ENCODE assay signal across 9 mouse cellular contexts in genomic region chr6:144264320-144264915, GRCm38 (mm10).
DNase-seq lines count a peak whose midpoint lies in the region; ATAC-seq and TF ChIP-seq lines count a peak whose summit lies in the region.
"Had no signal": no experiment of that assay in that cellular context is flagged by ENCODE, and none has a peak within 500 bp of the region (broad histone marks: within the 10 kb centered on the region; RNA-seq: fewer than 3 reads in every experiment).

No protein-coding gene starts in this region.

- no peaks in the 10 kb centered on the region for H3K9me3 ChIP-seq in forebrain, embryonic 11.5 days (ENCODE audit: control insufficient read depth, low read length)
- no peaks in the 10 kb centered on the region for H3K9me3 ChIP-seq in forebrain, postnatal 0 days (ENCODE audit: low read length)
- H3K9me3 ChIP-seq in embryonic facial prominence, embryonic 10.5 days: no peaks in the 10 kb centered on the region
- H3K9me3 ChIP-seq in intestine, embryonic 15.5 days: no peaks in the 10 kb centered on the region
- H3K9me3 ChIP-seq: liver, embryonic 15.5 days had no signal

- H3K4me3 ChIP-seq in forebrain, embryonic 11.5 days (ENCODE audit: low read depth, low read length): no peak overlapping the region
- H3K4me3 ChIP-seq in forebrain, postnatal 0 days (ENCODE audit: low read depth, low read length): no peak overlapping the region
- peak overlapping the region; percentile 16 for H3K4me3 ChIP-seq in embryonic facial prominence, embryonic 10.5 days
- H3K4me3 ChIP-seq in intestine, embryonic 15.5 days (replicated peaks): no peak overlapping the region
- H3K4me3 ChIP-seq: liver, embryonic 15.5 days had no signal

- H3K36me3 ChIP-seq in forebrain, embryonic 11.5 days (ENCODE audit: control insufficient read depth, insufficient read depth, low read length): no peaks in the 10 kb centered on the region
- no peaks in the 10 kb centered on the region for H3K36me3 ChIP-seq in forebrain, postnatal 0 days (ENCODE audit: insufficient read depth)
- no peaks in the 10 kb centered on the region for H3K36me3 ChIP-seq in embryonic facial prominence, embryonic 10.5 days (replicated peaks)
- no peaks in the 10 kb centered on the region for H3K36me3 ChIP-seq in intestine, embryonic 15.5 days
- H3K36me3 ChIP-seq: liver, embryonic 15.5 days had no signal

- TF ChIP-seq CTCF in forebrain, postnatal 0 days (IDR thresholded peaks at IDR 0.05; ENCODE audit: low read depth): no peak

- 0 out of 2 replicates have a peak overlapping the region, but pooled peaks have one; percentile 8 for H3K4me2 ChIP-seq in forebrain, embryonic 11.5 days (ENCODE audit: low read depth, low read length, severe bottlenecking)
- H3K4me2 ChIP-seq in forebrain, postnatal 0 days (ENCODE audit: low read depth): no peak overlapping the region
- H3K4me2 ChIP-seq in intestine, embryonic 15.5 days (replicated peaks): no peak overlapping the region
- H3K4me2 ChIP-seq: liver, embryonic 15.5 days had no signal

- no peak for ATAC-seq in forebrain, embryonic 11.5 days (replicated peaks; ENCODE audit: low FRiP score)
- no peak for ATAC-seq in forebrain, postnatal 0 days
- ATAC-seq in intestine, embryonic 15.5 days: peak; percentile 53

- peak overlapping the region; percentile 29; the same call in 1 of the 2 replicates for H3K9ac ChIP-seq in forebrain, embryonic 11.5 days (ENCODE audit: low read length)
- no peak overlapping the region for H3K9ac ChIP-seq in forebrain, postnatal 0 days
- no peak overlapping the region for H3K9ac ChIP-seq in intestine, embryonic 15.5 days
- H3K9ac ChIP-seq: liver, embryonic 15.5 days had no signal

- DNase-seq in forebrain, embryonic 11.5 days (ENCODE audit: low spot score): peak; percentile 70
- no peak for DNase-seq in forebrain, postnatal 0 days
- peak; percentile 86 for DNase-seq in embryonic facial prominence, embryonic 10.5 days (ENCODE audit: low spot score)
- peak; percentile 68 for DNase-seq in neural tube, embryonic 10.5 days (ENCODE audit: extremely low spot score, low spot score)
- DNase-seq in cerebellum, adult 8-10 months: no peak
- no peak for DNase-seq in urinary bladder, postnatal 10 days (ENCODE audit: low spot score)
- no peak for DNase-seq in spleen, postnatal 14 days (ENCODE audit: low spot score in 2 of 2)

- WGBS in forebrain, embryonic 11.5 days: 26% methylated on average over 16 of the region's 16 CpGs
- WGBS in forebrain, postnatal 0 days: 26% methylated on average over 16 of the region's 16 CpGs
- WGBS in embryonic facial prominence, embryonic 10.5 days: 19% methylated on average over 16 of the region's 16 CpGs
- 46% methylated on average over 16 of the region's 16 CpGs for WGBS in intestine, embryonic 15.5 days

- no peaks in the 10 kb centered on the region for H3K27me3 ChIP-seq in forebrain, embryonic 11.5 days (ENCODE audit: control insufficient read depth, insufficient read depth, low read length)
- H3K27me3 ChIP-seq in forebrain, postnatal 0 days (ENCODE audit: insufficient read depth, low read length): no peaks in the 10 kb centered on the region
- H3K27me3 ChIP-seq in embryonic facial prominence, embryonic 10.5 days (replicated peaks; ENCODE audit: low read depth, poor library complexity, severe bottlenecking): 0 out of 2 replicates have a peak, but pooled peaks cover 4% of the 10 kb centered on the region
- H3K27me3 ChIP-seq in intestine, embryonic 15.5 days (replicated peaks): no peaks in the 10 kb centered on the region
- H3K27me3 ChIP-seq: liver, embryonic 15.5 days had no signal

- H3K4me1 ChIP-seq in forebrain, embryonic 11.5 days (replicated peaks; ENCODE audit: control insufficient read depth, insufficient read depth, low read length): peaks cover 8% of the 10 kb centered on the region
- H3K4me1 ChIP-seq in forebrain, postnatal 0 days (ENCODE audit: insufficient read depth): no peaks in the 10 kb centered on the region
- H3K4me1 ChIP-seq in embryonic facial prominence, embryonic 10.5 days: peaks cover 26% of the 10 kb centered on the region
- H3K4me1 ChIP-seq in intestine, embryonic 15.5 days (replicated peaks): 0 out of 2 replicates have a peak, but pooled peaks cover 7% of the 10 kb centered on the region
- H3K4me1 ChIP-seq: liver, embryonic 15.5 days had no signal

- 0 out of 2 replicates have a peak overlapping the region, but pooled peaks have one; percentile 15 for H3K27ac ChIP-seq in forebrain, embryonic 11.5 days (ENCODE audit: low read depth, low read length)
- no peak overlapping the region for H3K27ac ChIP-seq in forebrain, postnatal 0 days (ENCODE audit: low read depth, low read length)
- H3K27ac ChIP-seq in embryonic facial prominence, embryonic 10.5 days (replicated peaks): peak overlapping the region; percentile 87
- no peak overlapping the region for H3K27ac ChIP-seq in intestine, embryonic 15.5 days
- H3K27ac ChIP-seq: liver, embryonic 15.5 days had no signal

Comparison
In these comparisons a context has a peak if more than half of its experiments do, and no peak if none do; other contexts are left out.
1. DNase-seq: peak in forebrain, embryonic 11.5 days (single experiment), embryonic facial prominence, embryonic 10.5 days (single experiment) and neural tube, embryonic 10.5 days (single experiment); none in forebrain, postnatal 0 days (single experiment), cerebellum, adult 8-10 months (single experiment), urinary bladder, postnatal 10 days (single experiment) and spleen, postnatal 14 days (0 of 2).
2. H3K27ac ChIP-seq: peak in forebrain, embryonic 11.5 days (single experiment) and embryonic facial prominence, embryonic 10.5 days (single experiment); none in forebrain, postnatal 0 days (single experiment) and intestine, embryonic 15.5 days (single experiment).